Mouse (Mus musculus) splenic B cell, adult 2 months (primary cell): ENCODE measurements at regions not wholly inside any gene's neighbourhood (a gene's known extent, or its start where the extent isn't known, plus 50 kb on each side); places are given as distances from the start of the nearest gene placed in this dataset.

ENCODE experiments used
- DNase-seq: peaks from one replicate; pipeline ENCODE4 v3.0.0-alpha.2; 2011; ENCODE audit warnings: low read depth, low spot score
- H3K27me3 ChIP-seq: 2 replicates; pipeline ENCODE4 v1.6.1; 2012; ENCODE audit warnings: mild to moderate bottlenecking, low read length, moderate library complexity, mixed read lengths; ENCODE audit not compliant: control insufficient read depth, poor library complexity, insufficient read depth, severe bottlenecking
- H3K36me3 ChIP-seq: 2 replicates; pipeline ENCODE4 v1.6.1; 2012; ENCODE audit warnings: mild to moderate bottlenecking, low read length, moderate library complexity, mixed read lengths; ENCODE audit not compliant: control insufficient read depth, poor library complexity, insufficient read depth, severe bottlenecking

GRCm38 (mm10) chr14:37355968-37356704 is 221.1 kb upstream of the Ghitm start:
- no peaks in the 10 kb centered on the region for H3K27me3 ChIP-seq
- DNase-seq: peak; percentile 0
- no peaks in the 10 kb centered on the region for H3K36me3 ChIP-seq

DNA sequence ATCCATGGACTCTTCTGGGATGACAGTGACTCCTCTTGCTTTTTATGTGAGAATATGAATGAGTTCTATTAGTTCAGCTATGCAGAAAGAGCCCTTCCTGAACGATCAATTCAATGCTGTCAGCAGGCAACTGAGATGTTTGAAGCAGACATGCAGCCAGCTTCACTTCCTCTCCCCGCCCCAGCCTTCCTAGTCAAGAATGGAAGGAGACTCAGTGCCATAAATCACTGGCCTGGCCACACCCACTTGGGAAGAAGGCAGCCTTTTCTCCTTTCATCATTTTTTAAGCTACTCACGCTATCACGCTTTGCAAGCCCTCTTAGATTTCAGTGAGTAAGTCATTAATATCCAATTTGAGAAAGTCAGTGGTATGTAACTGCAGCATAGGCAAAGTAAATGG is 188.3 kb upstream of the Ghitm start:
- DNase-seq: no peak
- no peaks in the 10 kb centered on the region for H3K27me3 ChIP-seq
- no peaks in the 10 kb centered on the region for H3K36me3 ChIP-seq

DNA sequence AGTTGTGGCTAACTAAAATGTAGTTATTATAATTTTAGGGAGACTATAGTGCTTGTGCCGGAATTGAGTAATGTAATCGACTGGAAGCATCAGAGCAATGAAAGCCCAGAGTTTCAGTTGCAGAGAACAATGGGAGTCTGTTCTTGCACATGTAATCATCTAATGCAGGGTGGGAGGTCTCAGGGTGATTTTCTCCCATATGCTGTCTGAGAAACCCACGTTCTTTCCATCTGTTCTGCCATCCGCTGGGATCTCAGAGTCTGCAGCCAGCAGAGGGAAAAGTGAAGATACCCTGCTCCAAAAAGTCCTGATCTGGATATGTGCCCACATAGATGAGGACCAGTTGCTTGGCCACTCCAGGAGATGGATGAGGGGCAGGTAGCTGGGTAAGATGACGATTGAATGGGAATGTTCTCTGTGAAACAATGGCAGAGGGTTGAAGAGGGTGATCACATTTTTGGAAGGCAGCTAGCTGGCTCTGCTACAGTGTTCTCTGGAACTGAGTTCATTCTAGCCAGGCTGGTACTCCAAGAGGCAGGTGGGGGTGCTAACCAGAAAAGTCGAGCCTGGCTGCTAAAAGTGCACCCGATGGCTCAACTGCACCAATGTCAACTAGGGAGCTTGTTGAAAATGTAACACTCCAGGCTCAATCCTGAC is 180.3 kb upstream of the Ghitm start:
- no peak for DNase-seq
- H3K27me3 ChIP-seq: no peaks in the 10 kb centered on the region
- no peaks in the 10 kb centered on the region for H3K36me3 ChIP-seq

DNA sequence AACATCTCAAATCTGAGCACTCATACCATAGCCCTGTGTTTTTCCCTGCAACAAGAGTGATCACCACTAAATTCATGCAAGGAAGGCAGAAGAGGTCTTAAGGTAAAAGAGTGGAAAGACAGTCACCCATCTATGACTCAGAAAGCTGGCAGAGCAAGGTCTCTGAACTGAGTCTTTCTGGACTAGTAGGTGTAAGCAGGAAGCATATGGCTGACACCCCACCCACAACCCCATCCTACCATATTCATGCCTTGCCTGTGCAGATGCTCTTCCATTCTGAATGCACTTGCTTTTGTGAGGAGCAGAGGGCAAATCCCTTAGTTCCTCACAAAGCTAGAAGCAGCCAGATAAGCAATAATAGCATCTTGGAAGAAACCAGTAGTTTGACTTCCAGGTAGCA is 178.8 kb upstream of the Ghitm start:
- no peak for DNase-seq
- no peaks in the 10 kb centered on the region for H3K27me3 ChIP-seq
- no peaks in the 10 kb centered on the region for H3K36me3 ChIP-seq

- Histone ChIP-seq H3K36me3 (no peaks in the 10 kb centered on the region), H3K27me3 (no peaks in the 10 kb centered on the region)
- no peak for DNase-seq
These were observed 177.8 kb upstream of the Ghitm start for GRCm38 (mm10) chr14:37312887-37313286.

- no peaks in the 10 kb centered on the region for H3K36me3 ChIP-seq
- no peak for DNase-seq
- no peaks in the 10 kb centered on the region for H3K27me3 ChIP-seq
These were observed 171.7 kb upstream of the Ghitm start for GRCm38 (mm10) chr14:37306622-37307274.

DNA sequence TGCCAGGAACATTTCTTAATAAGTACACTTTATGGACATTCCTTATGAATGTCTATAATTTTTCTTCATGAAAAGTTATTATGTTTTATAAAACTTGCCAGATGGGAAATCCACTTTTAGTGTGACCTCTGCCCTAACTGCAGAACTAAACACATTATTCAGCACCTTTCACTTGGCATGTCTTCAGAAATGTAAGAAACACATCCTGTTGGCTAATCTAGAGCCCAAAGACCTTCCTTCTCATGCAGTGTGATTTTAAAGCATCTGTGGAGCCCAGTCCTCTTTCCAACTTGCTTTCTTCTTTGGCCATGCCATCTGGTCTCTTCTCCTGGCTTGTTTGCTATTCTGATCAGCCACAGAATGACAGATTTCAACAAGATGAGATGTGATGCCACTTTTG is 163.6 kb upstream of the Ghitm start:
- H3K27me3 ChIP-seq: no peaks in the 10 kb centered on the region
- no peaks in the 10 kb centered on the region for H3K36me3 ChIP-seq
- no peak for DNase-seq

DNA sequence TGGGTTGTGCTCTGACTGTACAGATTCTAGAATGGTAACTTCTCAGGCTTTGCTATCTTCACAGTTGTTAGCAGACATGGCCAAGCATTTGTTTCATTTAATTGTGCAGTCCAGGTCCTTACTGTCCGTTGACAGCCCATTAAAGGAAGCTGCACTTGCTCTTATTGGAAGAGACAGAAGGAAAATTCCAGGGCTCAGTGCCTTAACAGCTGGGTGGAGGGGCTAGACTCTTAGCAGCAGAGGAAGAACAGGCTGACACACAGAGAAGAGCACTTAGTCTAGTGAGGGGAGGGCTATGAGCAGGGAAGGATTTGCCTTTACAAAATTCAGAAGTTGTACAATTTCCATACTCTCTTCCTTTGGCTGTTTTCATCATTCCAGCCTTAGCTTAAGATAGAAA is 161.5 kb upstream of the Ghitm start:
- no peak for DNase-seq
- Histone ChIP-seq H3K36me3 (no peaks in the 10 kb centered on the region), H3K27me3 (no peaks in the 10 kb centered on the region)

DNA sequence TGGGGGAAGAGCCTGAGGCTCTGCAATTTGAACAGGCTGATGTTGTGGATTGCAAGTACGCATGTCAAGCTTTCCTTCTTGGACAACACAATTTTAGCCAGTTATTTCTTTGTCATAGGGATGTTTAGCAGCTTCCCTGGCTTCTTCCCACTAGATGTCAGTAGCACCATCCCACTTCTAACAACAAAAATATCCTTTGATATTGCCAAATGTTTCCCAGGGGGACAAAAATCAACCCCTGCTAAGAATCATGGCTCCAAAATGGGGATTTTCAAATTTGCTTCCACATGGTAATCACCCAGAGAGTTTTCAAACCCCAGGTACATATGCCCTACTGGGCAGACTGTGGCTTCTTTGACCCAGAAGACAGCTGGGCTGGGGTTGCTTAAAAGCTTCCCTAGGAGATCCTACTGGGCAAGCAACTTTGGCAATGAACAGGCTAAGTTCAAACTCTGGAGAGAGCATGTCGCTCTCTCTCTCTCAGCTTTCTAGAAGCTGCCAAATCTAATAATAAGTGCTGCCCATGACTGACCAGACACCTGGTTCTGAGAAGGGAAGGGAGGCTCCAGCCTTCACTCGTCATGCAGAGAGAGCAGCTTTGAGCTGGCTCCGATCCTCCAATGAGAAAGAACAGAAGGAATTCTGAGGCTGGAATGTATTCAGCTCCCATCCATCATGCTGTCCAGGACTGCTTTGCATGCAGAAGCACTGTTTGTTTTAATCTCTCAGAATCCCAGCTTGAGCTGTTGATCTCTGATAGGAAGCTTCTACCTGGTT is 157.2 kb upstream of the Ghitm start:
- Histone ChIP-seq H3K36me3 (no peaks in the 10 kb centered on the region), H3K27me3 (no peaks in the 10 kb centered on the region)
- DNase-seq: no peak

- Histone ChIP-seq H3K36me3 (no peaks in the 10 kb centered on the region), H3K27me3 (no peaks in the 10 kb centered on the region)
- no peak for DNase-seq
These were observed 149.3 kb upstream of the Ghitm start for GRCm38 (mm10) chr14:37284391-37284790.

DNA sequence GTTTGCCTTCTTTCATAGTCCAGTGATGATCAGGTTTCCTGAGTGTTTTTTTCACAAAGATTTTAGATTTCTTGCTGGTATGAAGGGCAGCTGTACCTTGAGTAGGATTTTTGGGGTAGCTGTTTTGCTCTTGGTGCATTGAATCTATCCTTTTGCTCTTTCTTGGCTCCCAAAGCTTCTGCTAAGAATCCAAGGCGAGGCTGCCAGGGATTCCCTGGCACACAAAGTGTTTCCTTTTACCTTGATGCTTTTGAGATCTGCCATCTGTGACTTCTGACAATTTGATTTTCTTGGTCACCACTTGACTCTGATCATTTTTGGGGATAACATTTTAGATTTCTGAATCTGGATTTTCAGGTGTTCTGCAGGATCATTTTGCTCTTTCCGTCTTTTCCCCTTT is 144.3 kb upstream of the Ghitm start:
- Histone ChIP-seq H3K36me3 (no peaks in the 10 kb centered on the region), H3K27me3 (no peaks in the 10 kb centered on the region)
- DNase-seq: no peak

- no peaks in the 10 kb centered on the region for H3K27me3 ChIP-seq
- DNase-seq: no peak
- no peaks in the 10 kb centered on the region for H3K36me3 ChIP-seq
These were observed 141.9 kb upstream of the Ghitm start for GRCm38 (mm10) chr14:37276728-37277695.

- DNase-seq: no peak
- no peaks in the 10 kb centered on the region for H3K27me3 ChIP-seq
These were observed 137.0 kb upstream of the Ghitm start for GRCm38 (mm10) chr14:37272063-37272462.

More at GRCm38 (mm10) chr14:37272063-37272462, 137.0 kb upstream of the Ghitm start:
- H3K36me3 ChIP-seq: no peaks in the 10 kb centered on the region
